Mouse (Mus musculus): Measurements from ENCODE around the gene A930018P22Rik. TPM values are rescaled to one million over a fixed set of nuclear protein-coding genes. Genes with fewer than 3 reads are reported as not detected.

The A930018P22Rik gene
- polyA plus RNA-seq, 1 experiment from 2014 or later, result 0.22 TPM

- WGBS, result 70% methylated on average over 2 of the region's 2 CpGs
- ATAC-seq (ENCODE audit: insufficient read depth, low FRiP score), result peak; percentile 37; the same call in 1 of the 2 replicates
Measured at GRCm38 (mm10) chr2:104165631-104166030, 43.1 kb downstream of the A930018P22Rik start.

GRCm38 (mm10) chr2:104167765-104168164 lies 45.2 kb downstream of the A930018P22Rik start:
- 0 out of 2 replicates have a peak, but pooled peaks have one; percentile 44 for ATAC-seq (ENCODE audit: insufficient read depth, low FRiP score)
- H3K4me1 ChIP-seq (ENCODE audit: control insufficient read depth, insufficient read depth, low read length), result no peaks in the 10 kb centered on the region
- 95% methylated on average over 23 of the region's 23 CpGs for WGBS

More at GRCm38 (mm10) chr2:104165631-104166030, 43.1 kb downstream of the A930018P22Rik start:
- no peaks in the 10 kb centered on the region for H3K27me3 ChIP-seq (ENCODE audit: control insufficient read depth, insufficient read depth, low read length)
- no peaks in the 10 kb centered on the region for H3K4me1 ChIP-seq (ENCODE audit: control insufficient read depth, insufficient read depth, low read length)
- no peaks in the 10 kb centered on the region for H3K36me3 ChIP-seq (ENCODE audit: control insufficient read depth, insufficient read depth, low read length)
- H3K4me3 ChIP-seq (replicated peaks; ENCODE audit: low read length), result no peak overlapping the region
- no peak overlapping the region for H3K27ac ChIP-seq (ENCODE audit: low read length)
- no peak overlapping the region for H3K9ac ChIP-seq (ENCODE audit: low read length)
- H3K4me2 ChIP-seq (ENCODE audit: low read depth, low read length), result no peak overlapping the region
- H3K9me3 ChIP-seq (replicated peaks; ENCODE audit: control insufficient read depth, low read length), result no peaks in the 10 kb centered on the region

GRCm38 (mm10) chr2:104168186-104168896 lies 45.8 kb downstream of the A930018P22Rik start:
- H3K9me3 ChIP-seq (replicated peaks; ENCODE audit: control insufficient read depth, low read length), result no peaks in the 10 kb centered on the region
- H3K4me1 ChIP-seq (ENCODE audit: control insufficient read depth, insufficient read depth, low read length), result no peaks in the 10 kb centered on the region
- no peak for ATAC-seq (ENCODE audit: insufficient read depth, low FRiP score)
- H3K27ac ChIP-seq (ENCODE audit: low read length), result no peak overlapping the region
- whole genome bisulfite sequencing, result 90% methylated on average over 17 of the region's 17 CpGs
- H3K27me3 ChIP-seq (ENCODE audit: control insufficient read depth, insufficient read depth, low read length), result no peaks in the 10 kb centered on the region
- no peak overlapping the region for H3K4me3 ChIP-seq (replicated peaks; ENCODE audit: low read length)
- no peak overlapping the region for H3K4me2 ChIP-seq (ENCODE audit: low read depth, low read length)
- no peak overlapping the region for H3K9ac ChIP-seq (ENCODE audit: low read length)
- H3K36me3 ChIP-seq (ENCODE audit: control insufficient read depth, insufficient read depth, low read length), result no peaks in the 10 kb centered on the region

More at GRCm38 (mm10) chr2:104167765-104168164, 45.2 kb downstream of the A930018P22Rik start:
- Histone ChIP-seq H3K9ac (ENCODE audit: low read length) (no peak overlapping the region), H3K4me3 (replicated peaks; ENCODE audit: low read length) (no peak overlapping the region), H3K27ac (ENCODE audit: low read length) (no peak overlapping the region), H3K9me3 (replicated peaks; ENCODE audit: control insufficient read depth, low read length) (no peaks in the 10 kb centered on the region), H3K4me2 (ENCODE audit: low read depth, low read length) (no peak overlapping the region), H3K36me3 (ENCODE audit: control insufficient read depth, insufficient read depth, low read length) (no peaks in the 10 kb centered on the region), H3K27me3 (ENCODE audit: control insufficient read depth, insufficient read depth, low read length) (no peaks in the 10 kb centered on the region)

- peaks cover 14% of the 10 kb centered on the region for H3K4me1 ChIP-seq (ENCODE audit: control insufficient read depth, insufficient read depth, low read length)
- ATAC-seq (ENCODE audit: insufficient read depth, low FRiP score), result no peak
- H3K9me3 ChIP-seq (replicated peaks; ENCODE audit: control insufficient read depth, low read length), result no peaks in the 10 kb centered on the region
- H3K4me3 ChIP-seq (replicated peaks; ENCODE audit: low read length), result no peak overlapping the region
- no peak overlapping the region for H3K4me2 ChIP-seq (ENCODE audit: low read depth, low read length)
- no peak overlapping the region for H3K27ac ChIP-seq (ENCODE audit: low read length)
- no peak overlapping the region for H3K9ac ChIP-seq (ENCODE audit: low read length)
- no peaks in the 10 kb centered on the region for H3K36me3 ChIP-seq (ENCODE audit: control insufficient read depth, insufficient read depth, low read length)
- H3K27me3 ChIP-seq (ENCODE audit: control insufficient read depth, insufficient read depth, low read length), result no peaks in the 10 kb centered on the region
- 53% methylated on average over 11 of the region's 11 CpGs for WGBS
Measured at GRCm38 (mm10) chr2:104172695-104173348, 50.3 kb downstream of the A930018P22Rik start.

- Histone ChIP-seq H3K4me3 (replicated peaks; ENCODE audit: low read length) (no peak overlapping the region), H3K27me3 (ENCODE audit: control insufficient read depth, insufficient read depth, low read length) (no peaks in the 10 kb centered on the region), H3K4me1 (ENCODE audit: control insufficient read depth, insufficient read depth, low read length) (peaks cover 14% of the 10 kb centered on the region), H3K4me2 (ENCODE audit: low read depth, low read length) (no peak overlapping the region), H3K9me3 (replicated peaks; ENCODE audit: control insufficient read depth, low read length) (no peaks in the 10 kb centered on the region), H3K27ac (ENCODE audit: low read length) (no peak overlapping the region), H3K36me3 (ENCODE audit: control insufficient read depth, insufficient read depth, low read length) (no peaks in the 10 kb centered on the region), H3K9ac (ENCODE audit: low read length) (no peak overlapping the region)
- WGBS, result 82% methylated on average over 3 of the region's 3 CpGs
- no peak for ATAC-seq (ENCODE audit: insufficient read depth, low FRiP score)
Measured at GRCm38 (mm10) chr2:104173431-104173830, 50.9 kb downstream of the A930018P22Rik start.

Other genes with a start within 250 kb of the A930018P22Rik start
- 14.7 and 17.6 TPM in 2 replicates for gene Lmo2, start 164.8 kb upstream of the A930018P22Rik start, polyA plus RNA-seq (2015; fragmentation: Nextera tagmentation; extraction: Ambion mirVana)
- 64.2 and 65.7 TPM in 2 replicates for gene Fbxo3, start 95.0 kb upstream of the A930018P22Rik start, polyA plus RNA-seq (2015; fragmentation: Nextera tagmentation; extraction: Ambion mirVana)
- 2.0 and 2.2 TPM in 2 replicates for gene 4931422A03Rik, start 94.4 kb upstream of the A930018P22Rik start, polyA plus RNA-seq (2015; fragmentation: Nextera tagmentation; extraction: Ambion mirVana)
- gene Gm10912, start 56.9 kb upstream of the A930018P22Rik start, polyA plus RNA-seq (2015; fragmentation: Nextera tagmentation; extraction: Ambion mirVana), result not detected in 2 replicates
- not detected in 2 replicates for gene Gm10799, start 54.2 kb upstream of the A930018P22Rik start, polyA plus RNA-seq (2015; fragmentation: Nextera tagmentation; extraction: Ambion mirVana)
- 5.5 and 6.8 TPM in 2 replicates for gene Cd59b, start 52.9 kb upstream of the A930018P22Rik start, polyA plus RNA-seq (2015; fragmentation: Nextera tagmentation; extraction: Ambion mirVana)
- 32.6 and 35.6 TPM in 2 replicates for gene Cd59a, start 27.0 kb upstream of the A930018P22Rik start, polyA plus RNA-seq (2015; fragmentation: Nextera tagmentation; extraction: Ambion mirVana)